Mouse (Mus musculus): ENCODE results near the gene Ifi213.

- no peak for TF ChIP-seq ZNF384 (IDR thresholded peaks at IDR 0.05; ENCODE audit: low read depth, low read length)
- no peak for TF ChIP-seq MAFK (IDR thresholded peaks at IDR 0.05; ENCODE audit: insufficient read depth, low read depth, low read length)
- TF ChIP-seq HCFC1 (IDR thresholded peaks at IDR 0.05; ENCODE audit: borderline replicate concordance, insufficient read depth, low read length) = no peak
Observed at GRCm38 (mm10) chr1:173645393-173645792, 46.3 kb upstream of the Ifi213 start.

Data from ES-E14 (cell line).